Mouse (Mus musculus) neural tube, embryonic 15.5 days (tissue): ENCODE data around the gene 2310033P09Rik. TPM values are rescaled to one million over a fixed set of nuclear protein-coding genes. Genes with fewer than 3 reads are reported as not detected.

Source experiments
- ATAC-seq: fragments of 200-750 bp; cut with Nextera tagmentation; 2 replicates; pipeline ENCODE4 v1.8.0; 2017; ENCODE audit warnings: mild to moderate bottlenecking, moderate TSS enrichment, moderate library complexity; ENCODE audit not compliant: low FRiP score
- H3K27ac ChIP-seq: fragments of 300-500 bp; sonication (generic); replicated peaks from 2 replicates; pipeline ENCODE4 v1.5.1; 2015; ENCODE audit warnings: mild to moderate bottlenecking, inconsistent platforms
- H3K27me3 ChIP-seq: fragments of 300-500 bp; sonication (generic); replicated peaks from 2 replicates; pipeline ENCODE4 v1.6.1; 2015; ENCODE audit warnings: inconsistent platforms
- H3K36me3 ChIP-seq: fragments of 300-500 bp; sonication (generic); 2 replicates; pipeline ENCODE4 v1.6.1; 2015; ENCODE audit warnings: inconsistent platforms
- H3K4me1 ChIP-seq: fragments of 300-500 bp; sonication (generic); 2 replicates; pipeline ENCODE4 v1.6.1; 2015; ENCODE audit warnings: inconsistent platforms
- H3K4me2 ChIP-seq: fragments of 300-500 bp; sonication (generic); 2 replicates; pipeline ENCODE4 v1.6.1; 2015; ENCODE audit warnings: inconsistent platforms, mild to moderate bottlenecking, moderate library complexity
- H3K4me3 ChIP-seq: fragments of 300-500 bp; sonication (generic); replicated peaks from 2 replicates; pipeline ENCODE4 v1.5.1; 2015; ENCODE audit warnings: mild to moderate bottlenecking, inconsistent platforms
- H3K9ac ChIP-seq: fragments of 300-500 bp; sonication (generic); replicated peaks from 2 replicates; pipeline ENCODE4 v1.6.1; 2015; ENCODE audit warnings: mild to moderate bottlenecking, inconsistent platforms
- H3K9me3 ChIP-seq: fragments of 300-500 bp; sonication (generic); replicated peaks from 2 replicates; pipeline ENCODE4 v1.6.1; 2016; ENCODE audit warnings: inconsistent platforms
- WGBS: fragments of 180-500 bp; shearing (Covaris S2); methylation state at CpG from one replicate; pipeline ENCODE4 v1.1.7; 2015; ENCODE audit warnings: mixed read lengths; 5-methylcytosine and 5-hydroxymethylcytosine counted together
- polyA plus RNA-seq: library from polyadenylated mRNA; unstranded; fragments of >200 nt; fragmentation: Nextera tagmentation; extraction: Ambion mirVana; gene quantifications from 2 replicates; pipeline ENCODE4 v1.2.1, GENCODE M21; 2015

Gene 2310033P09Rik
- polyA plus RNA-seq, 1 experiment from 2014 or later, result 27.3 TPM

DNA sequence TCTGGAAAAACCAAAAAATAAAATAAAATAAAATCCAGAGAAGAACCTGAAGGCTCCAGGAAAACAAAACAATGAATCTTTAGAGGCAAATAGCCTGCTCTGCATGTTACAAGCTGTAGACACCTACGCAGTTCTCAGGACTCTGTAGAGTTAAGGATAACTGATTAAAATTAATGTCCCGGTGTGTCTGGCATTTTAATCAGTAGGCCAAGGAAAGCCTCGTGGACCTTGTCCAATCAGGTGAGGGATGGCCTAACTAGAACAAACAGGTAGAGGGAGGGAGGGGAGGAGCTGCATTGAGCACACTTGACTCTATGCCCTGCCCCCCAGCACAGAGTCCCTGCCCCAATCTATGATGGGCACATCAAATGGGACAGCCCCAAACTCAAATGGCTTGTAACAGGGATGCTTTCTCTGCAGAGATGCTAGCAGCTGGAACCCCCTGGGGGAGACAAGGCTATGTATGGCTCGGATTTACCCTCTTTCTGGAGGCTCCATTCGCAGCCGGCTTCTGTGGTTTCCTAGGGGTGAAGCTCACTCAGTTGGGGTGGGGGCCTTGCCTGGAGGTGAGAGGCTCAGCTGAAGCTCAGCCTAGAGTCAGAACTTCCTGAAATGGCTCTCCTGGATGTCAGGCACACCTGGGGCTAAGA is 33.8 kb upstream of the 2310033P09Rik start:
- H3K4me2 ChIP-seq, result no peak overlapping the region
- no peak overlapping the region for H3K4me3 ChIP-seq
- no peak overlapping the region for H3K27ac ChIP-seq
- no peak overlapping the region for H3K9ac ChIP-seq
- H3K27me3 ChIP-seq, result peaks cover 52% of the 10 kb centered on the region
- WGBS, result 54% methylated on average over 6 of the region's 6 CpGs
- H3K4me1 ChIP-seq, result peaks cover 8% of the 10 kb centered on the region; the same call in 1 of the 2 replicates
- no peaks in the 10 kb centered on the region for H3K9me3 ChIP-seq
- no peak for ATAC-seq
- H3K36me3 ChIP-seq, result no peaks in the 10 kb centered on the region

DNA sequence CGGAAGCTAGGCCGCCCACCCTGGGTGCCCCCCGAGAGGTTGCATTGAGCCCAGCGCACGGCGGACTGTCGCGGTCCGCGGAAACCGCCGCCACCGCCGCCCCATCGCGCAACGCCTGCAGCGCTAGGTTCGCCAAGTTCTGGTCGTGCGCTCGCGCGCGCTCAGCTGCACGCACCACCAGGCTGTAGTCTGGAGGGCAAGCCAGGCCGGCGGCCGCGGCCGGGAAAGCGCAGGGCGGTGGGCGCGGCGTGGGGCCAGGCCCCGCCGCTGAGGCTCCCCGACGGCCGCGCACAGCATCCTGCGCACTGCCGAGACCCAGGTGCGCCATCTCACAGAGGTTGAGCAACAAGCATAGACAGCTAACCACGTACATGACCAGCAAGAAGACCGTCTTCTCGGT is 31.6 kb upstream of the 2310033P09Rik start:
- Histone ChIP-seq H3K9ac (no peak overlapping the region), H3K4me2 (peak overlapping the region; percentile 31), H3K9me3 (no peaks in the 10 kb centered on the region), H3K27me3 (peaks cover 59% of the 10 kb centered on the region), H3K36me3 (no peaks in the 10 kb centered on the region), H3K27ac (no peak overlapping the region), H3K4me3 (peak overlapping the region; percentile 11; the same call in 1 of the 2 replicates), H3K4me1 (peaks cover 8% of the 10 kb centered on the region; the same call in 1 of the 2 replicates)
- no peak for ATAC-seq
- WGBS, result 4% methylated on average over 48 of the region's 48 CpGs

DNA sequence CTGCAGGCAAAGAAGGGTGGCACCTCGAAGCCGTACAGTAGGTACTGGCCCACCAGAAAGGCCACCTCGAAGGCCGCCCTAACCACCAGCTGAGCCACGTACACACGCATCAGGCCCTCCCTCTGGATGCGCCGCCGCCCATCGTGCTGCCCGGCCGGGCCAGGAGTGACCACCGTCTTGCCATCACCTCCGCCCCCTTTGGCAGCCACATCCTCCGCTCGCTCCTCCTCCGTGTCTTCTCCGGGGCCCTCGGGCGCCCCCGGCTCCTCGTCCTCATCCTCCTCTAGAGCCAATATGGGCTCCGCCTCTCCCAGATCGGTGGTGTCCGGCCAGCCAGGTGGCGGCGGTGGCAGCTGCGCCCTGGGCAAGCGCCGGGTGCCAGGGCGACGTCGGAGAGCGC is 31.2 kb upstream of the 2310033P09Rik start:
- H3K9me3 ChIP-seq, result no peaks in the 10 kb centered on the region
- peaks cover 8% of the 10 kb centered on the region; the same call in 1 of the 2 replicates for H3K4me1 ChIP-seq
- no peaks in the 10 kb centered on the region for H3K36me3 ChIP-seq
- H3K27ac ChIP-seq, result no peak overlapping the region
- H3K9ac ChIP-seq, result no peak overlapping the region
- 8% methylated on average over 33 of the region's 34 CpGs for WGBS
- peaks cover 59% of the 10 kb centered on the region for H3K27me3 ChIP-seq
- H3K4me2 ChIP-seq, result peak overlapping the region; percentile 31
- no peak for ATAC-seq
- H3K4me3 ChIP-seq, result no peak overlapping the region; the same call in 1 of the 2 replicates

DNA sequence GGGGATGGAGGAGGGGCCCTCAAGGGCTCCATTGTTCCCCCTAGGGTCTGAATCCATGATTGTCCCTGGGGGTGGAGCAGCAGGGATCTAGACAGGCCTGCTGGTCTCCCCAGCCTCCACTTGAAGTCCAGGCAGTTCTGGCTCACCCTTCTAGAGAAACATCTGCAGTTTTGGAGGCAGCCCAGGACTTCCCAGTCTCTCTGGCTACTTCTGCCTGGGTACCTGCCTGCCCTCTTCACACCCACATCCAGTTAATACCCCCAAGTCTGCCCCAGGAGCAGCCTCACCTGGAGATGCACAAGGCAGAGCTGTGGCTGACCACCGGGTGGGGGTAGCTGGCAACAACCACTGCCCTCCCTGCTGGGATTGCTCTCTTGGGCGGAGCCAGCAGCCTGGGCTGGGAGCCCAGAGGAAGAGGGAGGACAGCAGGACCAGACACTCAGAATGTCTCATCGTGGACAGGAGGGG is 25.2 kb upstream of the 2310033P09Rik start, which contains the start of gene Gjc2:
TSS of gene Gjc2 (minus strand) at position 350 of the 468 bp plus-strand sequence.
- Histone ChIP-seq H3K27ac (no peak within 1 kb of the TSS), H3K27me3 (peaks cover 20% of the 10 kb centered on the region), H3K9me3 (no peaks in the 10 kb centered on the region), H3K4me1 (peaks cover 9% of the 10 kb centered on the region; the same call in 1 of the 2 replicates), H3K36me3 (peaks cover 40% of the 10 kb centered on the region), H3K4me3 (no peak within 1 kb of the TSS), H3K4me2 (no peak within 1 kb of the TSS), H3K9ac (no peak within 1 kb of the TSS)
- no peak for ATAC-seq
- 34% methylated on average over 3 of the region's 3 CpGs for WGBS

DNA sequence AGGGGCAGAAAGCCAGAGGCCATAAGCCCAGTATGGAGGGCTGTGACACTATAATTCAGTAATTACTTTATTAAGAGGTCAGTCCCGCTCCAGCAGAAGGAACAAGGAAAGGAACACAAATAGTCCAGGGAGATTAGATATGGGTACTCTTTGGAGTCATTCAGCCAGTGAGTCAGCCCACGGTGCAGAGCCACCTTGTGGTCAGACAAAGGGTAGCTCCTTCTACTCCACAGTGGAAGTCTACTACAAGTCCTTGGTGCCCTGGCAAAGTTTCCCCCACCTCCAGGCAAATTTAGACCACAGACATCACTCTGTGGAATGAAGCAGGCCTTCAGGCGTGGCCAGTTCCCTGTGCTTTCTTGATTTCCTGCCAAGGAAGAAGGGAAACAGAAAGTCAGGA is 24.3 kb upstream of the 2310033P09Rik start:
- Histone ChIP-seq H3K4me3 (no peak overlapping the region), H3K27me3 (peaks cover 11% of the 10 kb centered on the region), H3K9me3 (no peaks in the 10 kb centered on the region), H3K27ac (no peak overlapping the region), H3K36me3 (peaks cover 40% of the 10 kb centered on the region), H3K4me1 (peaks cover 16% of the 10 kb centered on the region), H3K4me2 (no peak overlapping the region), H3K9ac (no peak overlapping the region)
- WGBS, result 35% methylated on average over 3 of the region's 3 CpGs
- ATAC-seq, result no peak; the same call in 1 of the 2 replicates

DNA sequence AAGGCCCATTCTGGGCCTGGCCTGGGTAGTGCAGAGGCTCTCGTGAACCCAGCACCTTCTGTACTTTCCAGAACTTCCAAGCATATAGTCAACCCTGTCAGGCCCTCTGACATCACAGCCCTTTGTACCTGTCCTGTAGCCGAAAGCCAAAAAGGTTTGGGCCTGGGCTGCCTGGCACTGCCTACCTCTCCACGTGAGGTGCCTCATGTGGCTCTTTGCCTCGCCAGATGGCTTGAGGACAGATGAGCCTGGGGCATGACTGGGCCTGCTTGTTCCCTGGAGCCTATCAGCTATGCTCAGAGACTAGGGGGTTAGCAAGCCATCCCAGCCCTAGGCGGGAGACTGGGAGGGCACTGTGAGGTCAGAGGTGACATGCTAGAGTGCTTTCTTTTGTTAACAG is 22.6 kb upstream of the 2310033P09Rik start:
- no peak overlapping the region for H3K4me3 ChIP-seq
- peaks cover 32% of the 10 kb centered on the region for H3K4me1 ChIP-seq
- no peak overlapping the region for H3K4me2 ChIP-seq
- H3K27me3 ChIP-seq, result no peaks in the 10 kb centered on the region
- no peaks in the 10 kb centered on the region for H3K9me3 ChIP-seq
- no peak overlapping the region for H3K9ac ChIP-seq
- peaks cover 40% of the 10 kb centered on the region for H3K36me3 ChIP-seq
- WGBS, result 85% methylated on average over 5 of the region's 5 CpGs
- H3K27ac ChIP-seq, result no peak overlapping the region
- ATAC-seq, result no peak

DNA sequence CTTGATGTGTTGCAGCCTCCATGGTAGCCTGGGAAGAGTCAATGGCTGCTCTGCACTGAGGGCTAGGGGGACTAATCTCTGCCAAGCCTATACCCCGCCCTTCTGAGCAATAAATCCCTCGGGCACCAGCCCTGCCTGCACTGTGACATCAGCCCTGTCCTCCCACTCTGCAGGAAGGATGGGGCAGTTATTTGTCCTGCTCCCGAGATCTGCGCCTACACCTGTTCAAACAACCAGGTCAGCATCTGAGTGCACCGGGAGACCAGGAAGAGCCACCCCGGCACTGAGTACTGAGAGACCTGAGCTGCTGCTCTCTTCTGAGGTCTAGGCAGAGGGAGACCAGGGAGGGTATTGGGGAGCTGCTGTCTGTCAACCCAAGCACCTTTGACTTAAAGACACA is 20.4 kb upstream of the 2310033P09Rik start:
- no peak overlapping the region for H3K4me3 ChIP-seq
- H3K4me1 ChIP-seq, result peaks cover 42% of the 10 kb centered on the region
- H3K27ac ChIP-seq, result no peak overlapping the region
- 72% methylated on average over 6 of the region's 6 CpGs for WGBS
- H3K36me3 ChIP-seq, result peaks cover 37% of the 10 kb centered on the region
- no peak overlapping the region for H3K4me2 ChIP-seq
- no peaks in the 10 kb centered on the region for H3K27me3 ChIP-seq
- no peak for ATAC-seq
- 0 out of 2 replicates have a peak overlapping the region, but pooled peaks have one; percentile 5 for H3K9ac ChIP-seq
- H3K9me3 ChIP-seq, result no peaks in the 10 kb centered on the region

DNA sequence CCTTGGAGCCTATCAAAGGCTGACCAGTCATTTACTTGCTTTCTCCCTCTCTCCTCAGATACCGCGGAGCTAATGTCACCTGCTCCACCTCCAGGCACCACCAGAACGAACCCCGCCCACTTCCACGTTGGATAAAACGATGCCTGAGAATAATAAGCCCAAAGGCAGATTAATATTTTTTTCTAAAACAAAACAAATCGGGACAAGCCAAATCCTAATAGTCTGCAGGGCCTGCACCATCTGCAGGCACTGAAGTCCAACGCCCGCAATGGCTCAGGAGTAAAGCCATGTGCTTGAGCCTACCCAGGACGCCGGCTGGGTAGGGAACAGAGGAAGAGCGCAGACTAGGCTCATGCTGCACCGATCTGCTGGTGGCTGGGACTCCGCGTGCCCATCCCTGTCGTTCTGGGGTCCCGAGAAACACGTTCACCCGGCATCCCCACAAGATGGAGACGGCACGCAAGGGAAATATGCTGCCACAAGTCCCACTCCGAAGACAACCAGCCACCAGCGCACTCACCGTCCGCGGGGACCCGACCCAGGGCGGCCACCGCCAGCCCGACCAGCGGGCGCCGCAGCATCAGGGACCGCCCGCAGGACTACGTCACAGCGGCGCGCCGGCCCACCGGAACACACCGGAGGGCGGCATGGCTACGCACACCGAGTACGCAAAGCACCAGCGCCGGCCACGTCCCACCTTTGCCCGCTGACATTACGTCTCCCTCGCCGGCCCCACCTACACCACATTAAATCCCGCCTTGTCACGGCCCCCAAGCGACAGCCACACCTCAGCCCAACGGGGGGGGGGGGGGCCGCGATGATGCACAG is 16.7 kb upstream of the 2310033P09Rik start:
- H3K27ac ChIP-seq, result peak overlapping the region; percentile 94
- ATAC-seq, result peak; percentile 93
- WGBS, result under 1% methylated on average over 50 of the region's 59 CpGs

DNA sequence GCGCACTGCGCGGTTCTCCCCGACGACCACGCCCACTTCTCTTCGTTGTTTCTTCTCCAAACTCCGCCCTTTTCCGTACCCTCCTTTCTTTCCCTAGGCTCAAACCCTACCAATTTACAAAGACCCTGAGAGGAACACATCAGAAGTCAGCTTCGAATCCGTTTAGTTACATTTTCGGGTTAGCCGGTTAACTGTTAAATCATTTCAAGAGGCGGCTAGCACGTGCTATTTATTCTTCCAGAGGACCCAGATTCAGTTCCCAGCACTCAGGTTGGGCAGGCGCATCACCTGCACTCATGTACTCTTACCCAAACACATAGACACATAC is 16.1 kb upstream of the 2310033P09Rik start, which contains the start of gene Guk1:
TSS of gene Guk1 (minus strand) at position 154 of the 328 bp plus-strand sequence.
- 5% methylated on average over 16 of the region's 16 CpGs for WGBS
- H3K27ac ChIP-seq, result peak within 1 kb of the TSS; percentile 94
- ATAC-seq, result peak; percentile 16
- peak within 1 kb of the TSS; percentile 79 for H3K9ac ChIP-seq
- peak within 1 kb of the TSS; percentile 73 for H3K4me3 ChIP-seq
- peak within 1 kb of the TSS; percentile 73 for H3K4me2 ChIP-seq
- no peaks in the 10 kb centered on the region for H3K27me3 ChIP-seq
- peaks cover 37% of the 10 kb centered on the region for H3K4me1 ChIP-seq
- H3K9me3 ChIP-seq, result no peaks in the 10 kb centered on the region
- H3K36me3 ChIP-seq, result no peaks in the 10 kb centered on the region

More for the DNA sequence above, 16.7 kb upstream of the 2310033P09Rik start:
- peak overlapping the region; percentile 79 for H3K9ac ChIP-seq
- H3K36me3 ChIP-seq, result peaks cover 3% of the 10 kb centered on the region; the same call in 1 of the 2 replicates
- peak overlapping the region; percentile 73 for H3K4me3 ChIP-seq
- peak overlapping the region; percentile 73 for H3K4me2 ChIP-seq
- peaks cover 37% of the 10 kb centered on the region for H3K4me1 ChIP-seq
- H3K27me3 ChIP-seq, result no peaks in the 10 kb centered on the region
- H3K9me3 ChIP-seq, result no peaks in the 10 kb centered on the region

DNA sequence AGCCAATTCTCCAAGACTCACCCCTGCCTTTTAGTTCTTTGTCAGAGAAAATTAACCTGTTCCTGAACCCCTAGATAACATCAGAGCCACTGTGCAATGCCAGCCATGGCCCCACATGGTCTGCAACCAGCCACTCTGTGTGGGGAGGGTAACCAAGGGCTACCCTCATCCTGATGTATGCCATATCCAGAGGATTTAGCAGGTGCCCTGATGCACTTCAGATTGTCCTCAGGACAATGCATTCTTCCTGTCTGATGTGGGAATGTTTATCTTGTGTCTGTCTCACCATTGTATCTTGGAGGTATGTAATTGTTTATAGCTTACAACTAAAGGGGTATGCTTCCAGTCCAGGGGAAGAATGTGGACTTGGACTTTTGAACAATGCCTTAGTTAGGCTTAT is 11.9 kb upstream of the 2310033P09Rik start:
- ATAC-seq, result no peak
- Histone ChIP-seq H3K27me3 (no peaks in the 10 kb centered on the region), H3K9me3 (no peaks in the 10 kb centered on the region), H3K9ac (no peak overlapping the region), H3K4me2 (no peak overlapping the region), H3K27ac (no peak overlapping the region), H3K4me3 (no peak overlapping the region), H3K36me3 (0 out of 2 replicates have a peak, but pooled peaks cover 4% of the 10 kb centered on the region), H3K4me1 (peaks cover 7% of the 10 kb centered on the region)

DNA sequence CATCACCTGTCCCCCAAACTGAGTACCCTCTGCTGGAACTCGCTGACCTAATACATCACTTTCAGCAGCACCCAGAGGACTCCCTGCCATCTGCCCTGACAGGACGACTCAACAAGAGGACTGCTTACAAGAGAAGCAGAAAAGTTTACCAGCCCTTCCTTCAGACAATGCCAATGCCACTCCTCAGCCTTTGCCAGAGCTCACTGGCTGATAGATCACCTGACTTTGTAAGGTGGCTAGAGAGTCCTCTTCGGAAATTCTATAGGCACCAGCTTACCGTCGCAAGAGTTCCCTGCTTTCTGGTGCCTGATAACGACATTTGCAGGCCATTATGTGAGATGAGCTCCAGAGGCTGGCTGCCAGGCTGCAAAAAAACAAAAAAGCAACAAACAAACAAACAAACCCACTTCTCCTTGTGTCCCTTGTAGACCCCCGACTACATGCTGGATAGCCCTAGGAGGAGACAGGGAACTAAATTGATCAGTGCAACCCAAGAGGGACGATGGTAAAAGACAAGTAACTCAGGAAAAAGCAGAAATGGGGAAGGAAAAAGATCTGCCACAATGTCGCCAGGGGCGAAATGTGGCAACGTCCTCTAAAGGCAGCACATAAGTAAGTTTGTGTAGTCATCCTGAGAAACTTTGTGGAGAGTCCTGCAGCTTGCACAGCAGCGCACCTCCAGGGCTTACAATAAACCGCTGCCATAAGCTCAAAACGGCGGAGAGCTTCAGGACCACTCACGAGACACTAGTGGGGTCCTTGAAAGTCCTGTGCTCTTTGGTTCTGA is 6.7 kb upstream of the 2310033P09Rik start:
- no peaks in the 10 kb centered on the region for H3K9me3 ChIP-seq
- H3K4me3 ChIP-seq, result peak overlapping the region; percentile 74
- peaks cover 24% of the 10 kb centered on the region for H3K36me3 ChIP-seq
- H3K4me2 ChIP-seq, result peak overlapping the region; percentile 91
- ATAC-seq, result no peak
- 36% methylated on average over 16 of the region's 16 CpGs for WGBS
- H3K27ac ChIP-seq, result peak overlapping the region; percentile 70
- H3K4me1 ChIP-seq, result peaks cover 18% of the 10 kb centered on the region
- H3K9ac ChIP-seq, result peak overlapping the region; percentile 80
- no peaks in the 10 kb centered on the region for H3K27me3 ChIP-seq
